Comparison of ENCODE assay signal across 8 mouse cellular contexts in the genomic region with DNA sequence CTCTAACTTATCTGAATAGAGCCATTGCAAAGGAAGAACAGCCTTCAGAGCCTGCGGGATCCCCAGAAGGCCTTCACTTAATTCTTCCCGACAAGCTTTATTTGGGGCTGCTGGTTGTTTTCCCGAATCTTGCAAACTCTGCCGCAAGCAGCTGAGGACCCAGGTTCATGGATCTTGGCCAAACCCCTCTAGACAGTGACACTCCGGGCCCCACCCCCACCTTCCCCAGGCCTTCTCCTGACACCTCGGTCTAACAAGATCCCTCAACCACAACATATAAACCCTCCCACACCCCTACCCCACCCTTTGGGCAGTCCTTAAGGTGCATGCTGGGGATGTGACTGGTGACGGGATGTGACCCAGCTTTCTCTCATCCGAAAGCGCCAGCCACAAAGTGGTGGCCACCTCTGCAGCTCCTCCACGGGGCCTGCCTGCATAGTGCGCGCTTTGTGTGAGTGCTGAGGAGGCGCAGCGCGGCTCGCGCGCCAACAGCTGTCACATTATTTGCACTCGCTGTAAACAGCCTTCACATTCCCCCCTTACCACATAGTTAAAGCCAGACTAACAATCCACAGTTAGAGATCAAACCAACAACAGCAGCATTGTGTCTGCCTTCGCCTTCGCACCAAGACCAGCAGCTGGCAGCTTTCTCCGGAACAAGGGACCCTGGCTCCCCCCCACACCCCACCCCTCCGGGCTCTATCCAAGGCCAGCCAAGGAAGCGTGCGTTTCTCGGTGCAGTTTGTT.
DNase-seq lines count a peak whose midpoint lies in the region; ATAC-seq and TF ChIP-seq lines count a peak whose summit lies in the region.

No protein-coding gene starts in this region.

- TF ChIP-seq CTCF in midbrain, postnatal 0 days (IDR thresholded peaks at IDR 0.05), result peak; percentile 20; the same call in 1 of the 2 replicates

- no peak for DNase-seq in heart, postnatal 25 days (ENCODE audit: low spot score)
- DNase-seq in 3134 (ENCODE audit: extremely low read depth, insufficient read length, low spot score), result peak; percentile 51
- DNase-seq in midbrain, postnatal 0 days (ENCODE audit: low spot score), result no peak
- no peak for DNase-seq in ovary, postnatal 10 days (ENCODE audit: low spot score)

- H3K9me3 ChIP-seq in heart, embryonic 12.5 days (replicated peaks), result no peaks in the 10 kb centered on the region
- H3K9me3 ChIP-seq in embryonic facial prominence, embryonic 12.5 days, result no peaks in the 10 kb centered on the region
- H3K9me3 ChIP-seq in intestine, embryonic 16.5 days (ENCODE audit: control insufficient read depth, low read length), result no peaks in the 10 kb centered on the region
- H3K9me3 ChIP-seq in midbrain, postnatal 0 days (ENCODE audit: low read length), result no peaks in the 10 kb centered on the region

- peak overlapping the region; percentile 54 for H3K4me2 ChIP-seq in heart, embryonic 12.5 days
- H3K4me2 ChIP-seq in embryonic facial prominence, embryonic 12.5 days (replicated peaks), result peak overlapping the region; percentile 32
- 0 out of 2 replicates have a peak overlapping the region, but pooled peaks have one; percentile 16 for H3K4me2 ChIP-seq in intestine, embryonic 16.5 days (ENCODE audit: low read depth, low read length)
- peak overlapping the region; percentile 35 for H3K4me2 ChIP-seq in midbrain, postnatal 0 days (ENCODE audit: low read depth, low read length, poor library complexity, severe bottlenecking)

- H3K36me3 ChIP-seq in heart, embryonic 12.5 days, result no peaks in the 10 kb centered on the region
- H3K36me3 ChIP-seq in embryonic facial prominence, embryonic 12.5 days, result no peaks in the 10 kb centered on the region
- no peaks in the 10 kb centered on the region for H3K36me3 ChIP-seq in intestine, embryonic 16.5 days (ENCODE audit: control insufficient read depth, insufficient read depth, low read length)
- H3K36me3 ChIP-seq in midbrain, postnatal 0 days (ENCODE audit: insufficient read depth, low read length), result no peaks in the 10 kb centered on the region

- peaks cover 97% of the 10 kb centered on the region for H3K4me1 ChIP-seq in heart, embryonic 12.5 days (replicated peaks)
- peaks cover 74% of the 10 kb centered on the region for H3K4me1 ChIP-seq in embryonic facial prominence, embryonic 12.5 days
- peaks cover 54% of the 10 kb centered on the region for H3K4me1 ChIP-seq in intestine, embryonic 16.5 days (ENCODE audit: control insufficient read depth, insufficient read depth, low read length)
- no peaks in the 10 kb centered on the region for H3K4me1 ChIP-seq in midbrain, postnatal 0 days (ENCODE audit: insufficient read depth, low read length)

- intact Hi-C loops in heart, postnatal 25 days (cut with DNase I), result loop anchor here (10.0 kb wide), 1 partner anchor 434 kb away; no protein-coding TSS in a partner anchor

- H3K4me3 ChIP-seq in heart, embryonic 12.5 days, result 0 out of 2 replicates have a peak overlapping the region, but pooled peaks have one; percentile 10
- H3K4me3 ChIP-seq in embryonic facial prominence, embryonic 12.5 days, result 0 out of 2 replicates have a peak overlapping the region, but pooled peaks have one; percentile 4
- H3K4me3 ChIP-seq in intestine, embryonic 16.5 days (ENCODE audit: low read length), result no peak overlapping the region
- H3K4me3 ChIP-seq in midbrain, postnatal 0 days (ENCODE audit: low read depth, low read length), result no peak overlapping the region

- no peak overlapping the region for H3K27ac ChIP-seq in heart, embryonic 12.5 days (ENCODE audit: poor library complexity, severe bottlenecking)
- H3K27ac ChIP-seq in embryonic facial prominence, embryonic 12.5 days, result no peak overlapping the region
- peak overlapping the region; percentile 23; the same call in 1 of the 2 replicates for H3K27ac ChIP-seq in intestine, embryonic 16.5 days (ENCODE audit: low read length)
- no peak overlapping the region for H3K27ac ChIP-seq in midbrain, postnatal 0 days (ENCODE audit: low read depth, low read length)

- H3K9ac ChIP-seq in heart, embryonic 12.5 days, result peak overlapping the region; percentile 50; the same call in 1 of the 2 replicates
- no peak overlapping the region; the same call in 1 of the 2 replicates for H3K9ac ChIP-seq in embryonic facial prominence, embryonic 12.5 days
- H3K9ac ChIP-seq in intestine, embryonic 16.5 days (ENCODE audit: low read depth, low read length), result no peak overlapping the region; the same call in 1 of the 2 replicates
- H3K9ac ChIP-seq in midbrain, postnatal 0 days (replicated peaks; ENCODE audit: low read length, poor library complexity, severe bottlenecking), result no peak overlapping the region

- ATAC-seq in heart, embryonic 12.5 days (ENCODE audit: insufficient number of reproducible peaks, low FRiP score), result 0 out of 2 replicates have a peak, but pooled peaks have one; percentile 16
- ATAC-seq in embryonic facial prominence, embryonic 12.5 days (ENCODE audit: insufficient number of reproducible peaks, insufficient read depth, low FRiP score, low TSS enrichment), result 0 out of 2 replicates have a peak, but pooled peaks have one; percentile 25
- peak; percentile 75 for ATAC-seq in intestine, embryonic 16.5 days
- ATAC-seq in midbrain, postnatal 0 days (ENCODE audit: low FRiP score), result peak; percentile 67
- ATAC-seq in erythroid progenitor cell, adult 5-6 weeks (replicated peaks; ENCODE audit: low FRiP score, poor library complexity, severe bottlenecking), result no peak

- WGBS in heart, embryonic 12.5 days, result 3% methylated on average over 26 of the region's 26 CpGs
- 5% methylated on average over 26 of the region's 26 CpGs for WGBS in embryonic facial prominence, embryonic 12.5 days
- 11% methylated on average over 26 of the region's 26 CpGs for WGBS in intestine, embryonic 16.5 days
- 8% methylated on average over 26 of the region's 26 CpGs for WGBS in midbrain, postnatal 0 days

- peaks cover 84% of the 10 kb centered on the region for H3K27me3 ChIP-seq in heart, embryonic 12.5 days (replicated peaks)
- H3K27me3 ChIP-seq in embryonic facial prominence, embryonic 12.5 days, result peaks cover 86% of the 10 kb centered on the region
- H3K27me3 ChIP-seq in intestine, embryonic 16.5 days (replicated peaks; ENCODE audit: control insufficient read depth, insufficient read depth, low read length), result peaks cover 18% of the 10 kb centered on the region
- H3K27me3 ChIP-seq in midbrain, postnatal 0 days (ENCODE audit: insufficient read depth, low read length), result peaks cover 10% of the 10 kb centered on the region; the same call in 1 of the 2 replicates

Comparison
In these comparisons a context has a peak if more than half of its experiments do, and no peak if none do; other contexts are left out.
1. H3K4me3 ChIP-seq: peak in heart, embryonic 12.5 days (single experiment) and embryonic facial prominence, embryonic 12.5 days (single experiment); none in intestine, embryonic 16.5 days (single experiment) and midbrain, postnatal 0 days (single experiment).
2. Peak in every context shown above with its lines, with median percentiles within 50 percentile points of each other: H3K4me2 ChIP-seq.